Mouse (Mus musculus): ENCODE data around the gene Slc5a3. TPM values are rescaled to one million over a fixed set of nuclear protein-coding genes. Genes with fewer than 3 reads are reported as not detected.
"Not testable (repeated sequence)": the region's sequence is repeated elsewhere in the genome, so short reads cannot be mapped to it uniquely, and the experiment has no call there.

Gene Slc5a3
- total RNA-seq, 2 experiments from 2014 or later, result 27.9 to 31.6 TPM

DNA sequence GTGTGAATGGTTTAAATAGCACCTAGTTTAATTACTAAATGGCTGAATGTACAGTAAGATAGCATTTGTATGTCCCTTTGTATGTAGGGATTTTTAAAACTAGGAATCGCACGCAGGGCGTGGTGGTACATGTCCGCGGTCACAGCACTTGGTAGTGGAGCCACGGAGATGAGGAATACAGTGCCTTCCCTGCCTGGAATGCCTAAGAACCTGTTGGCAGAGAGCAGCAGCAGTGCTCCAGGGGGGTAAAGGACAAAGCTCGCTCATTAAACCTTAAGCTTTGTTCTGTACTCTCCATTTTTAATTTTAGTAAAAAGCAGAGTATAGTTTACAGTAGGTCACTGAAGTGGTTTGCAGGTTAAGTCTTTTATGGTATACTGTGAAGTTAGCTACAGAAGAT, 3.5 kb downstream of the Slc5a3 start:
- no peak for DNase-seq (ENCODE audit: low spot score in 2 of 2)

- DNase-seq (ENCODE audit: low spot score in 2 of 2), result no peak
These were observed 4.7 kb downstream of the Slc5a3 start for GRCm38 (mm10) chr16:92062832-92063231.

GRCm38 (mm10) chr16:92064801-92065200, 6.7 kb downstream of the Slc5a3 start:
- DNase-seq (ENCODE audit: low spot score in 2 of 2), result no peak

DNA sequence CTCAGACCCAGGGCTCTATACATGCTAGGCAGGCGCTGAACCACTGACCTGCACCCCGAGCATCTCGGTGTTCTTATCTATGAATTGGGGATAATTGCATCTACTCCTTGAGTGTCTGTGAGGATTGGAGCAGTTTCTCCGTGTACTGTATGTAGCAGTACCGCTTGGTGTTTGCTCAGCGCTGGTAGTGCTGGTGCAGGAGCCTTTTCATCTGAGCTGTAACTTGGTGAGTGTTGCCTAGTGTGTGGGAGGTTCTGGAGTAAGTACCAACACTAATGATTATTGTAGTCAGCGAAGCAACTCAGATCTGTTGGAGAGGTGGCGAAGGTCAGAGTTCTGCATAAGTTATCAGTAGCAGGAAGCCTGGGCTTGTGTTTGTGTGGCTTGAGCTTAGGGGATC, 12.2 kb downstream of the Slc5a3 start:
- no peak for DNase-seq (ENCODE audit: low spot score in 2 of 2)

DNA sequence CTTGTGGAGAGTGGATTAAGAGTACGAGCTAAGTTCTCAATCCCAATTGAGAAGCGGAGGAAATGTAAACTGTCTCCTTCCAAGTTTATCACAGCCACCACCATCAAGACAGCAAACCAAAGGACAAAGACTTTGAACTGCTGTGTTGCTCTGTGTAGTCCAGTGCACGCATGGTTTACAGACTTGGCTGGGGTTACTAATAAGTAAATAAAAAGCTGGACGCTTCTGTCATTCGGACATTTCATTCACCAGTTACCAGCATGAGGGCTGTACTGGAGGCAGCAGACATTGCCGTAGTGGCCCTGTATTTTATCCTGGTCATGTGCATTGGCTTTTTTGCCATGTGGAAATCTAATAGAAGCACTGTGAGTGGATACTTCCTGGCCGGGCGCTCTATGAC, 18.7 kb downstream of the Slc5a3 start:
- no peak for DNase-seq (ENCODE audit: low spot score in 2 of 2)

GRCm38 (mm10) chr16:92083771-92084453, 25.8 kb downstream of the Slc5a3 start:
- DNase-seq (ENCODE audit: low spot score in 2 of 2), result no peak

DNA sequence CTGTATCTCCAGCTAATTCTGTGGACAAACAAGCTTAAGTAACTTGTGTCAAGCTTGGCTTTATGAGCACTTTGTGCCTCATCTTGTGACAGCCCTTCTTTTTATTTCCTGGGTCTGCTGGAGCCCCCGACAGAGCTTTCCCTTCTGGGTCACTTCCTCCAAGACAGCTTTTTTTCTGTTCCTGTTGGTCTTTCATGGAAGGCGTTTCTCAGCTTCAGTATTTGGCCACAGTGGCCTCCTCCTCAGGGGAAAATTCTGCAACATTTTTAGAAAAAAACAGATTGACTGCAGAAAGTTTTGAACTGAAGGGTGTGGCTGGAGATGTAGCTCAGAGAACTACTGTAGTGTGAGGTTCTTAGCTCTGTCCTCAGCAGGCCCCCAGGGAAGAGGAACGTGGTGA, 31.1 kb downstream of the Slc5a3 start:
- no peak for DNase-seq (ENCODE audit: low spot score in 2 of 2)

DNA sequence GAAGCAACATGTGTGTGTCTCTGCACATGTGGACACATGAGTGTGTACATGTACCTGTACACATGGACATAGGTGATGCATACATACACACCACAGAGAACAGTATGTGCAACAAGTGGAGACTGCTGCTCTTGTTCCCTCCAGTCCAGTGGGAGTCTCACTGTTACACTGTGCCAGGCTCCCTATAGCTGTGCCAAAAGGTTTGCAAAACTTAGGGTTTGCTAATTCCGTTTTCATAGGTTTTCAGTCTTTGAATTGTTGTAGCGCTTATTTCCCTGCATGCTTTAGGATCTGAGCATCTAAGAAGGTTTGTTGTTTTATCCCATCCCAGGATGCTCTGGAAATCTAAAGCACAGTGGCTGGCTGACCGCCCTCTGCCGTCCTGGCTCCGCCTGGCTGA, 33.8 kb downstream of the Slc5a3 start:
- no peak for DNase-seq (ENCODE audit: low spot score in 2 of 2)

GRCm38 (mm10) chr16:92098351-92099051, 40.4 kb downstream of the Slc5a3 start:
- no peak for DNase-seq (ENCODE audit: low spot score in 2 of 2)

DNA sequence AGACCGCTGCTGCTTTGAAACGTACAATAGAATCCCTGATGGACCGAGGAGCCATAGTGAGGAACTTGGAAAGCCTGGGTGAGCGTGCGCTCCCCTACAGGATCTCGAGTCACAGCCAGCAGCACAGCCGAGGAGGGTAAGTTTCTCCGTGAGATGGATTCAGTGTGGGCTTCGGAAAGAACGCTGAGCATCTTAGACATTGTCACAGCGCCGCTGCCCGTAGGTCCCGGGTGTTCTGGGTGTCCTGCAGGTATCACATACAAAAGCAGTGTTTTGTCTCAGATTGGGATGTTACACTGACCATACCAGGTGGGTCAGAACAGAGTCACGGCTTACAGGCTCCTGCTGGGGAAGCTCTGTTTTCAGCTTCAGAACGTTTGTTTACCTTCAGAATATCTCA, 41.5 kb downstream of the Slc5a3 start:
- DNase-seq (ENCODE audit: low spot score in 2 of 2), result no peak

DNA sequence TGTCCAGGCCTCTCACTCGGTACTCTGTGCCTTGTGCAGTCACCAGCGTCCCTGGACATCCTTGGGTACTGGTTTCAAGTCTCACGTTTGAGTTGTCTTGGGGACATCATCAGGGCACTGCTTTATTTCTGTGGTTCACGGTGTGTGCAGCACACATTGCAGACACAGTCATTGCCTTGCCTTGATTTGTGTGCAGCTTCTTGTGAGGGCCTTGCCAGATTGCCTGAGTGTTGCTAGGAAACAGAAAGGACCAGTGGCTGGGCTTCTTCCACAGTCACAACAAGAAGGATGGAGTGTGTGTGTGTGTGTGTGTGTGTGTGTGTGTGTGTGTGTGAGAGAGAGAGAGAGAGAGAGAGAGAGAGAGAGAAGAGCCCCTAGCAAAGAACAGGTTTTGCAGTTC, 42.0 kb downstream of the Slc5a3 start:
- DNase-seq (ENCODE audit: low spot score in 2 of 2), result peak in 1 of 2 experiments; percentile 39

DNA sequence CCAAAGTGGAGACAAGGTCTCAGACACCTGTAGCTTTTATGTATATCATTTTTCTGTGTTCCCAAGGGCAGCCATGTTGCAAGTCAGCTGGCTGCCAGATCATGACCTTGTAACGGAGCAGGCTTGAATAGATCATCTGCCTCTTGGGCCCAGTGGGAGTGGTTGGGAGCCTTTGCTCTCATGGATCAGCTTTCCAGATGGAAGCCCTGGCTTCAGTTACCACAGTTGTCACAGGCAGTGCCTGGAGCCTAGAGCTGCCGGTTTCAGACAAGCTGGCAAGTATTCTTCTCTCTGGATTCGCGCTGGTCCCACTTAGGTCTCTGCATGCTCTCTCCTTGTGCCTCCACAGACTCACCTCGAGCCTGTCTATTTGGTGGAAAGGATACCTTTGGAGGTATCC, 44.0 kb downstream of the Slc5a3 start:
- DNase-seq (ENCODE audit: low spot score in 2 of 2), result no peak

GRCm38 (mm10) chr16:92102931-92103330, 44.8 kb downstream of the Slc5a3 start:
- not testable (repeated sequence) for DNase-seq (ENCODE audit: low spot score in 2 of 2)

DNA sequence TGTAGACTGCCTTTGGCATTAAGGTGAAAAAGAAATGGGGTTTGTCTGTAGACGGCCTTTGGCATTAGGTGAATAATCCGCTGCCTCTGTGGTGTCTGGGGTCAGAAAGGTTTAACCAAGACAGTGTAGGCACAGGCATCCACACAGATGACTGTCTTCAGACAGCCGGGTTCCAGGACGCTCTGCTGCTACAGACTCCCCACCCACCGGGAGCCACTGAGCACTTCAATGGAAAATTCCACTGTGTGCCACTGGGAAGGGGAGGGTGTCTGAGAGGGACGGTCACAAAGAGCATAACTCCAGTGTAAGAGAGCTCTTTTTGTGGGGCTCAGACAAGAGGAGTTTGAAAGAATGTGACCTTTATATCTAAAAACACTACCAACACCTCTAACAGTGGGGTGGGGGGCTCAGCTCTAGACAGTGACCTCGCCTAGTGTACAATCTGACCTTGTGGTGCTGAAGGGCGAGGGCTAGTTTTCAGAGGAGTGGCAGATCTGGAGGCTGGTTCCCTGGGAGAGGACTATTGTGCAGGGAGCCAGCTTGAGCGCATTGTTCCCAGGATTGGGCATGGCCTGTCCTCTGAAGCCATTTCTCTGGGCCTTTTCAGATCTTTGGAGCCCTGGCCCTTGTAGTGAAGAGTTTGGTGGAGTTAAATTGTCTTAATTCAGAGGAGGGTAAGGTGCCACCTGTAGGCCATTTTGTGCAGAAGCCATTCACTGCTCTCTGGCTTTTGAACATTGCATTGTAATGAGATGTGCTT, 45.6 kb downstream of the Slc5a3 start:
- DNase-seq (ENCODE audit: low spot score in 2 of 2), result no peak

DNA sequence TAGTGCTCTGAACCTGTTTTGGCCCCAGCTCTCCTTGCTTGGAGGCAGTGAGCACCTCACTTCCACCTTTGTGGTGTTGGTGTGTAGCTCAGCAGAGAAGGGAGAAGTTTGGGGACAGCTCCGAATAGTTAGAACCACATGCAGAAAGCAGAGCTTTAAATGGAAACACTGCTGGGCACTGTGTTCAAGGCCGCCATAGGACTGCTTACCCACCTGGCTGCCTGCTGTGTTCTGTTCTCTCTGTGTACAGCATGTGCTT, 46.1 kb downstream of the Slc5a3 start:
- DNase-seq (ENCODE audit: low spot score in 2 of 2), result no peak

GRCm38 (mm10) chr16:92104951-92105350, 46.8 kb downstream of the Slc5a3 start:
- no peak for DNase-seq (ENCODE audit: low spot score in 2 of 2)

GRCm38 (mm10) chr16:92105631-92106030, 47.5 kb downstream of the Slc5a3 start:
- no peak for DNase-seq (ENCODE audit: low spot score in 2 of 2)

GRCm38 (mm10) chr16:92107346-92107745, 49.2 kb downstream of the Slc5a3 start:
- DNase-seq (ENCODE audit: low spot score in 2 of 2), result no peak

- no peak for DNase-seq (ENCODE audit: low spot score in 2 of 2)
These were observed 56.7 kb downstream of the Slc5a3 start for GRCm38 (mm10) chr16:92114706-92115241.

DNA sequence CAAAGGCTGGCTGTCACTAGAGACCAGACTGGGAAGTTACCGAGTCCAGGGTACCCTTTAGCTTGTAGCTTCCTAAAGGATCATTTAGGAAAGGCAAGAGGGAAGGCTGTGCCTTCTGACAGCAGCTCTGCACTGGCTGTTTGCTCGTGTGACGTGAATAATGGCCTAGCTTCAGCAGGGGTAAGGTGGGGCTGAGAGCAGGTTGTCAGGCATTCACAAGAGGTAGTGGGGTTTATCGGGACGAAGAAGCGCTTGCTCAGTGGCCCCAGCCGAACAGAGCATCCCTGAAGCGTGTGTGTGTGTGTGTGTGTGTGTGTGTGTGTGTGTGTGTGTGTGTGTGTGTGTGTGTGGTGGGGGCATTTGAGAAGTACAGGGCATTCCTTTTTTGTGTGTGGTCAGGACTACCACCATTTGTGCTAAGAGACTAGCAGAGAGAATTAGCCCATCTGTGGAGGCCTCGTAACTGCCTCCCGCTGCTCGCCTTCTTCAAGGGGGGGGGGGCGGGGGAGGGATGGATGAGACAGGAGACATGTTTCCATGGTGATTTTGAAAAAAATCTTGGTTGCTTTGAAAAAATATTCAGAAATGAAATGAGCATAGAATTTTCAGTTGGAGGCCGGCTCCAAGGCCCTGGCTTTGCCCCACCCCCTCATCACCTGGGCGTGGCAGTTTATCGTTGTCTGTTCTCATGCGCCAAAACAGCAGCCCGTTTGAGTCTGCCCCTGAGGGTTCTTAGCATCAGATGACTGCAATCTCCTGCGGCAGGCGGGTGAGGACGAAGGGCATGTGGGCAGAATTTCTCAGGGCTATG, 57.7 kb downstream of the Slc5a3 start:
- DNase-seq (ENCODE audit: low spot score in 2 of 2), result peak; percentile 61 to 70
